Mouse (Mus musculus): Measurements from ENCODE around the gene Pard3. TPM values are rescaled to one million over a fixed set of nuclear protein-coding genes. Genes with fewer than 3 reads are reported as not detected.

The Pard3 gene
- total and polyA plus RNA-seq, 3 experiments = 0.51 to 1.3 (median 0.94) TPM

- no peaks in the 10 kb centered on the region for H3K4me1 ChIP-seq (ENCODE audit: control insufficient read depth in 1 of 2, insufficient read depth in 2 of 2)
Measured at GRCm38 (mm10) chr8:127091936-127092335, 28.2 kb downstream of the Pard3 start.

GRCm38 (mm10) chr8:127092383-127093112 lies 28.9 kb downstream of the Pard3 start:
- no peak for DNase-seq (ENCODE audit: extremely low read depth)
- Histone ChIP-seq H3K79me2 (replicated peaks; ENCODE audit: control insufficient read depth, extremely low read depth, insufficient read depth, poor library complexity, severe bottlenecking) (no peaks in the 10 kb centered on the region), H3K36me3 (replicated peaks in 1 of 2; ENCODE audit: control insufficient read depth in 1 of 2, insufficient read depth in 1 of 2, low read length in 1 of 2) (no peaks in the 10 kb centered on the region), H3K27ac (ENCODE audit: insufficient read depth, low read depth) (no peak overlapping the region), H3K4me1 (ENCODE audit: control insufficient read depth in 1 of 2, insufficient read depth in 2 of 2) (no peaks in the 10 kb centered on the region), H3K4me3 (replicated peaks in 1 of 3; ENCODE audit: low read depth in 2 of 3, low read length in 2 of 3, poor library complexity in 1 of 3) (no peak overlapping the region), H3K9ac (ENCODE audit: insufficient read depth, low read depth) (no peak overlapping the region), H3K9me3 (replicated peaks; ENCODE audit: low read length) (no peaks in the 10 kb centered on the region), H3K4me2 (ENCODE audit: insufficient read depth, low read depth, poor library complexity, severe bottlenecking) (no peak overlapping the region), H3K27me3 (replicated peaks) (no peaks in the 10 kb centered on the region)
- TF ChIP-seq RCOR1 (conservative IDR thresholded peaks at IDR 0.05; ENCODE audit: low read depth, low read length) = no peak
- TF ChIP-seq PAX5 (IDR thresholded peaks at IDR 0.05; ENCODE audit: low read length) = no peak
- no peak for TF ChIP-seq RAD21 (IDR thresholded peaks at IDR 0.05; ENCODE audit: low read depth, low read length)
- no peak for TF ChIP-seq ZC3H11A (IDR thresholded peaks at IDR 0.05; ENCODE audit: low read depth, low read length)
- TF ChIP-seq IRF4 (IDR thresholded peaks at IDR 0.05; ENCODE audit: low read depth, low read length) = no peak
- no peak for TF ChIP-seq SMC3 (IDR thresholded peaks at IDR 0.05; ENCODE audit: low read depth, low read length)
- no peak for TF ChIP-seq NRF1 (IDR thresholded peaks at IDR 0.05; ENCODE audit: low read depth, low read length)
- no peak for TF ChIP-seq MEF2A (IDR thresholded peaks at IDR 0.05; ENCODE audit: borderline replicate concordance, low read depth, low read length)
- TF ChIP-seq GABPA (IDR thresholded peaks at IDR 0.05; ENCODE audit: insufficient replicate concordance, low read depth, low read length) = no peak
- no peak for TF ChIP-seq JUN (IDR thresholded peaks at IDR 0.05; ENCODE audit: insufficient read depth, low read depth, low read length)
- TF ChIP-seq TCF12 (IDR thresholded peaks at IDR 0.05; ENCODE audit: low read depth, low read length) = no peak
- no peak for TF ChIP-seq ZNF384 (IDR thresholded peaks at IDR 0.05; ENCODE audit: low read depth, low read length)
- no peak for TF ChIP-seq E2F4 (IDR thresholded peaks at IDR 0.05; ENCODE audit: insufficient replicate concordance, low read depth, low read length)
- no peak for TF ChIP-seq USF1 (IDR thresholded peaks at IDR 0.05; ENCODE audit: low read depth, low read length)
- TF ChIP-seq BHLHE40 (IDR thresholded peaks at IDR 0.05; ENCODE audit: low read depth, low read length) = no peak
- TF ChIP-seq MAX (IDR thresholded peaks at IDR 0.05; ENCODE audit: low read length) = no peak
- TF ChIP-seq MAFK (IDR thresholded peaks at IDR 0.05; ENCODE audit: insufficient replicate concordance, low read length) = no peak
- dilution Hi-C loops (cut with MboI; ENCODE audit: extremely low pct_ligation_motif_present, extremely low pct_unique_long_range_greater_than_20kb, low sequenced_read_pairs) = no loop called here
- in situ Hi-C loops (cut with MboI; ENCODE audit: low pct_ligation_motif_present, low pct_unique_long_range_greater_than_20kb, low sequenced_read_pairs) = no loop called here

More at GRCm38 (mm10) chr8:127091936-127092335, 28.2 kb downstream of the Pard3 start:
- TF ChIP-seq ZKSCAN1 (IDR thresholded peaks at IDR 0.05; ENCODE audit: borderline replicate concordance, low read depth, low read length) (no peak), RCOR1 (conservative IDR thresholded peaks at IDR 0.05; ENCODE audit: low read depth, low read length) (no peak), MXI1 (IDR thresholded peaks at IDR 0.05; ENCODE audit: low read depth, low read length) (no peak), MEF2A (IDR thresholded peaks at IDR 0.05; ENCODE audit: borderline replicate concordance, low read depth, low read length) (no peak), HCFC1 (IDR thresholded peaks at IDR 0.05; ENCODE audit: low read depth, low read length) (no peak), GABPA (IDR thresholded peaks at IDR 0.05; ENCODE audit: insufficient replicate concordance, low read depth, low read length) (no peak), SMC3 (IDR thresholded peaks at IDR 0.05; ENCODE audit: low read depth, low read length) (no peak), UBTF (IDR thresholded peaks at IDR 0.05; ENCODE audit: low read depth, low read length) (no peak), NELFE (IDR thresholded peaks at IDR 0.05; ENCODE audit: low read depth, low read length) (no peak)
- Histone ChIP-seq H3K79me2 (replicated peaks; ENCODE audit: control insufficient read depth, extremely low read depth, insufficient read depth, poor library complexity, severe bottlenecking) (no peaks in the 10 kb centered on the region), H3K9me3 (replicated peaks; ENCODE audit: low read length) (no peaks in the 10 kb centered on the region), H3K27me3 (replicated peaks) (no peaks in the 10 kb centered on the region), H3K36me3 (replicated peaks in 1 of 2; ENCODE audit: control insufficient read depth in 1 of 2, insufficient read depth in 1 of 2, low read length in 1 of 2) (no peaks in the 10 kb centered on the region), H3K4me2 (ENCODE audit: insufficient read depth, low read depth, poor library complexity, severe bottlenecking) (no peak overlapping the region), H3K9ac (ENCODE audit: insufficient read depth, low read depth) (no peak overlapping the region), H3K27ac (ENCODE audit: insufficient read depth, low read depth) (no peak overlapping the region), H3K4me3 (replicated peaks in 1 of 3; ENCODE audit: low read depth in 2 of 3, low read length in 2 of 3, poor library complexity in 1 of 3) (no peak overlapping the region)
- in situ Hi-C loops (cut with MboI; ENCODE audit: low pct_ligation_motif_present, low pct_unique_long_range_greater_than_20kb, low sequenced_read_pairs) (no loop called here), dilution Hi-C loops (cut with MboI; ENCODE audit: extremely low pct_ligation_motif_present, extremely low pct_unique_long_range_greater_than_20kb, low sequenced_read_pairs) (no loop called here)
- no peak for DNase-seq (ENCODE audit: extremely low read depth)
